Mouse (Mus musculus) olfactory bulb, adult 2 months (tissue): Measurements from ENCODE around the gene Stoml2.

ENCODE experiments used
- CTCF ChIP-seq: fragments of 200-500 bp; IDR thresholded peaks from 2 replicates; pipeline ENCODE4 v1.5.1; 2012; ENCODE audit warnings: low read depth, mild to moderate bottlenecking, low read length, moderate library complexity; ENCODE audit not compliant: insufficient read depth
- POLR2A ChIP-seq: fragments of 200-500 bp; IDR thresholded peaks from 2 replicates; pipeline ENCODE4 v1.6.1; 2012; ENCODE audit warnings: mild to moderate bottlenecking, low read depth, low read length, moderate library complexity; ENCODE audit not compliant: insufficient read depth

DNA sequence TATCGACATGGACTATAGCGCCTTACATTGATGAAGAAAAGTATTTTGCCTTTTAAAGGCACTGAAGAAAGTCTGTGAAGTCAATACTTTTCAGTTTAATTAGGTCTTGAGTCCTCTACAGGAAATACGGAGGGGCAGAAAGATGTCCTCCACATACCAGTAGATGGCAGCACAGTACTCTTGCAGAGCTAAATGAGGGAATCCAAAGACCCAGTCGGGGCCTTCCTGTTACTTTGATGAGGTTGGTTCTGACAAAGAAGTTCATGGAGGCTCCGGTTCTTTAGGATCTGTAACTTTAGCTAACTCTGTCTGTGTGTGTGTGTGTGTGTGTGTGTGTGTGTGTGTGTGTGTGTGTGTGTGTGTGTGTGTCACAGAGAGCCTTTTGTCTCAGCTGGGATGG lies 15.7 kb upstream of the Stoml2 start:
- TF ChIP-seq POLR2A (no peak), CTCF (no peak)
